In genomic region chr9:120212936-120213335, GRCm38 (mm10) we compare ENCODE assay signal across 19 mouse cellular contexts.
DNase-seq lines count a peak whose midpoint lies in the region; ATAC-seq and TF ChIP-seq lines count a peak whose summit lies in the region.
"Had no signal": no experiment of that assay in that cellular context is flagged by ENCODE, and none has a peak within 500 bp of the region (broad histone marks: within the 10 kb centered on the region; RNA-seq: fewer than 3 reads in every experiment).

No protein-coding gene starts in this region.

- no peak overlapping the region for H3K9ac ChIP-seq in hindbrain, embryonic 13.5 days
- no peak overlapping the region for H3K9ac ChIP-seq in hindbrain, embryonic 11.5 days (ENCODE audit: low read depth, low read length)
- no peak overlapping the region for H3K9ac ChIP-seq in neural tube, embryonic 13.5 days
- H3K9ac ChIP-seq in stomach, postnatal 0 days (ENCODE audit: low read length) = no peak overlapping the region
- H3K9ac ChIP-seq: forebrain, embryonic 13.5 days; forebrain, postnatal 0 days had no signal

- no peak for TF ChIP-seq CTCF in layer of hippocampus, adult 2 months (conservative IDR thresholded peaks at IDR 0.05)
- no peak for TF ChIP-seq CTCF in left cerebral cortex, adult 2 months (IDR thresholded peaks at IDR 0.05)
- no peak for TF ChIP-seq CTCF in stomach, postnatal 0 days (IDR thresholded peaks at IDR 0.05; ENCODE audit: low read depth)

- TF ChIP-seq EP300 in stomach, postnatal 0 days (optimal IDR thresholded peaks at IDR 0.05) = no peak

- no peak overlapping the region for H3K4me3 ChIP-seq in hindbrain, embryonic 13.5 days
- no peak overlapping the region for H3K4me3 ChIP-seq in hindbrain, embryonic 11.5 days (ENCODE audit: low read depth, low read length)
- H3K4me3 ChIP-seq in layer of hippocampus, adult 2 months = no peak overlapping the region
- H3K4me3 ChIP-seq in neural tube, embryonic 13.5 days = no peak overlapping the region
- no peak overlapping the region for H3K4me3 ChIP-seq in left cerebral cortex, adult 2 months
- no peak overlapping the region for H3K4me3 ChIP-seq in stomach, postnatal 0 days (ENCODE audit: low read depth, low read length)
- H3K4me3 ChIP-seq: embryonic facial prominence, embryonic 10.5 days; forebrain, embryonic 13.5 days had no signal

- H3K4me2 ChIP-seq in hindbrain, embryonic 13.5 days = no peak overlapping the region
- no peak overlapping the region for H3K4me2 ChIP-seq in hindbrain, embryonic 11.5 days (replicated peaks; ENCODE audit: low read depth, low read length)
- no peak overlapping the region for H3K4me2 ChIP-seq in neural tube, embryonic 13.5 days
- H3K4me2 ChIP-seq in stomach, postnatal 0 days (replicated peaks; ENCODE audit: low read depth) = no peak overlapping the region
- H3K4me2 ChIP-seq: forebrain, embryonic 13.5 days had no signal

- peak overlapping the region; percentile 46 for H3K27ac ChIP-seq in hindbrain, embryonic 13.5 days
- no peak overlapping the region for H3K27ac ChIP-seq in hindbrain, embryonic 11.5 days (ENCODE audit: low read depth, low read length)
- 0 out of 2 replicates have a peak overlapping the region, but pooled peaks have one; percentile 10 for H3K27ac ChIP-seq in layer of hippocampus, adult 2 months
- H3K27ac ChIP-seq in neural tube, embryonic 13.5 days (replicated peaks) = peak overlapping the region; percentile 43; the same call in 1 of the 2 replicates
- H3K27ac ChIP-seq in left cerebral cortex, adult 2 months = no peak overlapping the region
- no peak overlapping the region for H3K27ac ChIP-seq in stomach, postnatal 0 days (replicated peaks)
- H3K27ac ChIP-seq: embryonic facial prominence, embryonic 10.5 days; forebrain, embryonic 13.5 days had no signal

- DNase-seq in hindbrain, embryonic 11.5 days (ENCODE audit: low spot score) = no peak
- no peak for DNase-seq in layer of hippocampus, adult 2 months (ENCODE audit: low spot score in 2 of 2)
- DNase-seq in layer of hippocampus, postnatal 25 days (ENCODE audit: extremely low spot score in 1 of 2, low spot score in 1 of 2) = no peak
- DNase-seq in neural tube, embryonic 10.5 days (ENCODE audit: extremely low spot score, low spot score) = no peak
- DNase-seq in left cerebral cortex, adult 2 months (ENCODE audit: extremely low spot score in 1 of 2, low spot score in 2 of 2) = no peak
- no peak for DNase-seq in stomach, postnatal 0 days (ENCODE audit: low spot score)
- DNase-seq: adrenal gland, postnatal 10 days; cerebellum, adult 18-20 months; cerebellum, adult 9-11 months; cerebellum, postnatal 36 days; forebrain, postnatal 0 days; gastrocnemius, postnatal 36 days; heart, adult 11 months; heart, postnatal 10 days; heart, postnatal 4 days had no signal

- 58% methylated on average over 6 of the region's 6 CpGs for WGBS in hindbrain, embryonic 13.5 days
- WGBS in hindbrain, embryonic 11.5 days = 81% methylated on average over 6 of the region's 6 CpGs
- WGBS in neural tube, embryonic 13.5 days = 58% methylated on average over 6 of the region's 6 CpGs
- WGBS in stomach, postnatal 0 days = 69% methylated on average over 6 of the region's 6 CpGs

- ATAC-seq in hindbrain, embryonic 13.5 days (ENCODE audit: low FRiP score) = no peak
- ATAC-seq in hindbrain, embryonic 11.5 days (ENCODE audit: low FRiP score) = no peak
- ATAC-seq in neural tube, embryonic 13.5 days (ENCODE audit: low read depth) = peak; percentile 48; the same call in 1 of the 2 replicates
- ATAC-seq in stomach, postnatal 0 days (ENCODE audit: low FRiP score, low TSS enrichment) = no peak
- ATAC-seq: forebrain, embryonic 13.5 days; forebrain, postnatal 0 days had no signal

- peaks cover 16% of the 10 kb centered on the region for H3K4me1 ChIP-seq in hindbrain, embryonic 13.5 days (replicated peaks)
- no peaks in the 10 kb centered on the region for H3K4me1 ChIP-seq in hindbrain, embryonic 11.5 days (replicated peaks; ENCODE audit: control insufficient read depth, insufficient read depth, low read length)
- peaks cover 17% of the 10 kb centered on the region for H3K4me1 ChIP-seq in neural tube, embryonic 13.5 days (replicated peaks)
- H3K4me1 ChIP-seq in stomach, postnatal 0 days (replicated peaks; ENCODE audit: control insufficient read depth, insufficient read depth) = no peaks in the 10 kb centered on the region
- H3K4me1 ChIP-seq: embryonic facial prominence, embryonic 10.5 days had no signal

- intact Hi-C loops in left cerebral cortex, adult 2 months (cut with DNase I) = loop anchor here (5.0 kb wide), 1 partner anchor 164 kb away; no protein-coding TSS in a partner anchor

- H3K9me3 ChIP-seq in hindbrain, embryonic 13.5 days = no peaks in the 10 kb centered on the region
- no peaks in the 10 kb centered on the region for H3K9me3 ChIP-seq in hindbrain, embryonic 11.5 days (ENCODE audit: control insufficient read depth, low read length)
- no peaks in the 10 kb centered on the region for H3K9me3 ChIP-seq in neural tube, embryonic 13.5 days
- H3K9me3 ChIP-seq in stomach, postnatal 0 days (ENCODE audit: control insufficient read depth, low read length) = no peaks in the 10 kb centered on the region
- H3K9me3 ChIP-seq: embryonic facial prominence, embryonic 10.5 days; forebrain, embryonic 13.5 days had no signal

- no peaks in the 10 kb centered on the region for H3K36me3 ChIP-seq in hindbrain, embryonic 13.5 days
- no peaks in the 10 kb centered on the region for H3K36me3 ChIP-seq in hindbrain, embryonic 11.5 days (ENCODE audit: control insufficient read depth, insufficient read depth, low read length)
- H3K36me3 ChIP-seq in neural tube, embryonic 13.5 days = no peaks in the 10 kb centered on the region
- H3K36me3 ChIP-seq in stomach, postnatal 0 days (ENCODE audit: control insufficient read depth, insufficient read depth, low read length) = no peaks in the 10 kb centered on the region
- H3K36me3 ChIP-seq: embryonic facial prominence, embryonic 10.5 days had no signal

- H3K27me3 ChIP-seq in hindbrain, embryonic 13.5 days = no peaks in the 10 kb centered on the region
- H3K27me3 ChIP-seq in hindbrain, embryonic 11.5 days (ENCODE audit: control insufficient read depth, insufficient read depth, low read length) = no peaks in the 10 kb centered on the region
- no peaks in the 10 kb centered on the region for H3K27me3 ChIP-seq in neural tube, embryonic 13.5 days
- no peaks in the 10 kb centered on the region for H3K27me3 ChIP-seq in stomach, postnatal 0 days (ENCODE audit: control insufficient read depth, insufficient read depth, low read length)
- H3K27me3 ChIP-seq: forebrain, embryonic 13.5 days had no signal

Comparison
In these comparisons a context has a peak if more than half of its experiments do, and no peak if none do; other contexts are left out.
1. H3K27ac ChIP-seq: peak in hindbrain, embryonic 13.5 days (single experiment), layer of hippocampus, adult 2 months (single experiment) and neural tube, embryonic 13.5 days (single experiment); none in hindbrain, embryonic 11.5 days (single experiment), left cerebral cortex, adult 2 months (single experiment) and stomach, postnatal 0 days (single experiment).